Mouse (Mus musculus) heart, embryonic 14.5 days (tissue): ENCODE results near the gene Fgfr2. TPM values are rescaled to one million over a fixed set of nuclear protein-coding genes. Genes with fewer than 3 reads are reported as not detected.

Experiments
- ATAC-seq: fragments of 200-750 bp; cut with Nextera tagmentation; 2 replicates; pipeline ENCODE4 v1.8.0; 2017; ENCODE audit warnings: low read depth, moderate TSS enrichment; ENCODE audit not compliant: insufficient number of reproducible peaks, insufficient read depth, low FRiP score
- H3K27ac ChIP-seq, 2 experiments: fragments of 200-500 bp in 1 of 2; fragments of 300-500 bp in 1 of 2; sonication (generic) in 1 of 2; replicated peaks in 1 of 2; 2 replicates each; pipeline ENCODE4 v1.5.1; 2012 to 2014; ENCODE audit warnings: low read depth in 2 of 2, low read length in 2 of 2, control low read depth in 1 of 2, mild to moderate bottlenecking in 1 of 2, mixed read lengths in 1 of 2; ENCODE audit not compliant: control insufficient read depth in 1 of 2, insufficient read depth in 1 of 2
- H3K27me3 ChIP-seq: fragments of 300-500 bp; sonication (generic); 2 replicates; pipeline ENCODE4 v1.6.1; 2014; ENCODE audit warnings: mild to moderate bottlenecking, low read length, control low read depth; ENCODE audit not compliant: control insufficient read depth, insufficient read depth
- H3K36me3 ChIP-seq: fragments of 300-500 bp; sonication (generic); 2 replicates; pipeline ENCODE4 v1.6.1; 2014; ENCODE audit warnings: mild to moderate bottlenecking, control low read depth, low read length, mixed read lengths; ENCODE audit not compliant: control insufficient read depth, insufficient read depth
- H3K4me1 ChIP-seq, 2 experiments: fragments of 200-500 bp in 1 of 2; fragments of 300-500 bp in 1 of 2; sonication (generic) in 1 of 2; 2 replicates each; pipeline ENCODE4 v1.6.1; 2012 to 2014; ENCODE audit warnings: low read length in 2 of 2, control low read depth in 1 of 2, mixed read lengths in 1 of 2; ENCODE audit not compliant: control insufficient read depth in 2 of 2, insufficient read depth in 2 of 2
- H3K4me2 ChIP-seq: fragments of 300-500 bp; sonication (generic); 2 replicates; pipeline ENCODE4 v1.6.1; 2014; ENCODE audit warnings: mild to moderate bottlenecking, low read length
- H3K4me3 ChIP-seq, 2 experiments: fragments of 200-500 bp in 1 of 2; fragments of 300-500 bp in 1 of 2; sonication (generic) in 1 of 2; 2 replicates each; pipeline ENCODE4 v1.5.1; 2012 to 2014; ENCODE audit warnings: low read length in 2 of 2, mild to moderate bottlenecking in 2 of 2, control low read depth in 1 of 2, low read depth in 1 of 2, moderate library complexity in 1 of 2; ENCODE audit not compliant: control insufficient read depth in 1 of 2, insufficient read depth in 1 of 2
- H3K9ac ChIP-seq: fragments of 300-500 bp; sonication (generic); 2 replicates; pipeline ENCODE4 v1.6.1; 2014; ENCODE audit warnings: mild to moderate bottlenecking, low read length
- H3K9me3 ChIP-seq: fragments of 300-500 bp; sonication (generic); 2 replicates; pipeline ENCODE4 v1.6.1; 2016; ENCODE audit warnings: low read length, control low read depth; ENCODE audit not compliant: control insufficient read depth
- WGBS: fragments of 180-500 bp; shearing (Covaris S2); extraction: QIAGEN DNeasy Blood & Tissue Kit; methylation state at CpG from one replicate; pipeline ENCODE4 v1.1.7; 2014; 5-methylcytosine and 5-hydroxymethylcytosine counted together
- polyA plus RNA-seq: library from polyadenylated mRNA; unstranded; fragments of >200 nt; fragmentation: Nextera tagmentation; extraction: Ambion mirVana; gene quantifications from 2 replicates; pipeline ENCODE4 v1.2.1, GENCODE M21; 2014

The Fgfr2 gene
- polyA plus RNA-seq, 1 experiment from 2014 or later = 22.4 TPM

DNA sequence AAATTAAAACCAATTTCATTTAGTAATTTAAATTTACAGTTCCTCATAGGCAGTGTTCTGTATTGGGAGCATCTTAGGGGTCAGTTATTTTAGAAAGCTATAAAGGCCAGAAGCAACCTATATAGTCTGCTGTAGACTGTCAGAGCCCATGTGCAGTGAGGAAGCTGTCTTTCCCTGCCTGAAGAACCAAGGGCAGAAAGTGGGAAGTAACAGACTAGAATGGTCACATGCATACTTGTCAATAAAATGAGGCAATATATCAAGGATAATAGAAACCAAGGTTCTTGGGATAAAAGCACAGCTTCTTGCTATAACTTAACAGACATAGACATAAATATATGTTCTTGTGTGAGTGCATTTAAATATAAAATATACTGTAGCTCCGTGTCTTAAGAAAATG is 2220.2 kb downstream of the Fgfr2 start:
- no peak overlapping the region for H3K4me2 ChIP-seq
- no peaks in the 10 kb centered on the region for H3K4me1 ChIP-seq
- no peak overlapping the region for H3K9ac ChIP-seq
- peaks cover 80% of the 10 kb centered on the region for H3K36me3 ChIP-seq
- no peaks in the 10 kb centered on the region for H3K27me3 ChIP-seq
- no peak overlapping the region for H3K4me3 ChIP-seq
- H3K27ac ChIP-seq = no peak overlapping the region
- 94% methylated on average over 1 of the region's 1 CpGs for WGBS
- ATAC-seq = no peak
- no peaks in the 10 kb centered on the region for H3K9me3 ChIP-seq

DNA sequence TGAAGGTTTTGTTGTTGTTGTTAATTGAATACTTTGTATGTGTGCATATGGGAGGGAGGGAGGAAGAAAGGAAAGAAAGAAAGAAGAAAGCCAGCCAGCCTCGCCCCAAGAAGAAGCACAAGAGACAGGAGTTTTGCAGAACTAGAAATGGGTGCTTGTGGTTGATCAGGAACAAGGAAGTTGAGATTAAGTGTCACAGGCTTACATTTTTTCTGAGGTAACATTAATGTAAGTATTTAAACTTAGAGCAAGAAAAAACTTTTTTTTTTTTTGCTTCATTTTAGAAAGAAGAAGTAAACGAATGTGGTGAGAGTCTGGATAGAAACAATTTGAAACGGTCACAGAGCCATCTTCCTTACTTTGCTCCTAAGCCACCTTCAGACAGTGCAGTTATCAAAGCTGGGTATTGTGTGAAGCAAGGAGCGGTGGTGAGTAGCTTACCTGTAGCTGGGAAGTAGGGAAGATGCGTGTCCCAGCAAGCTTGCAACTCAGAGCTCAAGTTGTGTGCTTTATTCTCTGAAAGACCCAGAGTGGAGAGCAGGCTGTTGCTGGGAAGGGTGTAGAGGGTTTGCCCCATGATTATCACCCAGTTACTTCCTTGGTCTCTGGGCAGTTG is 2222.8 kb downstream of the Fgfr2 start:
- Histone ChIP-seq H3K27me3 (no peaks in the 10 kb centered on the region), H3K9ac (no peak overlapping the region), H3K4me2 (no peak overlapping the region), H3K36me3 (peaks cover 87% of the 10 kb centered on the region), H3K9me3 (no peaks in the 10 kb centered on the region), H3K4me1 (no peaks in the 10 kb centered on the region), H3K27ac (no peak overlapping the region), H3K4me3 (no peak overlapping the region)
- WGBS = 87% methylated on average over 5 of the region's 5 CpGs
- ATAC-seq = no peak

DNA sequence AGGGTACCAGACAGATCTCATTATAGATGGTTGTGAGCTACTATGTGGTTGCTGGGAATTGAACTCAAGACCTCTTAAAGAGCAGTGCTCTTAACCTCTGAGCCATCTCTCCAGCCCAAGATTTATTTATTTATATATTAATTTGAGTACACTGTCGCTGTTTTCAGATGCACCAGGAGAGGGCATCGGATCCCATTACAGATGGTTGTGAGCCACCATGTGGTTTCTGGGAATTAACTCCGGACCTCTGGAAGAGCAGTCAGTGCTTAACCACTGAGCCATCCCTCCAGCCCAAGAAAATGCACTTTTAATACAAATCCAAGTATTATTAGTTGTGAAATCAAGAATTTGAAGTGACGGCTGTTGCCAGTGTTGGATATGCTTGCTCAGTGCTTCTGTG is 2224.8 kb downstream of the Fgfr2 start:
- Histone ChIP-seq H3K4me1 (no peaks in the 10 kb centered on the region), H3K27ac (no peak overlapping the region), H3K9me3 (no peaks in the 10 kb centered on the region), H3K27me3 (no peaks in the 10 kb centered on the region), H3K36me3 (peaks cover 75% of the 10 kb centered on the region), H3K9ac (no peak overlapping the region), H3K4me2 (no peak overlapping the region), H3K4me3 (no peak overlapping the region)
- WGBS = 82% methylated on average over 4 of the region's 4 CpGs
- ATAC-seq = no peak

DNA sequence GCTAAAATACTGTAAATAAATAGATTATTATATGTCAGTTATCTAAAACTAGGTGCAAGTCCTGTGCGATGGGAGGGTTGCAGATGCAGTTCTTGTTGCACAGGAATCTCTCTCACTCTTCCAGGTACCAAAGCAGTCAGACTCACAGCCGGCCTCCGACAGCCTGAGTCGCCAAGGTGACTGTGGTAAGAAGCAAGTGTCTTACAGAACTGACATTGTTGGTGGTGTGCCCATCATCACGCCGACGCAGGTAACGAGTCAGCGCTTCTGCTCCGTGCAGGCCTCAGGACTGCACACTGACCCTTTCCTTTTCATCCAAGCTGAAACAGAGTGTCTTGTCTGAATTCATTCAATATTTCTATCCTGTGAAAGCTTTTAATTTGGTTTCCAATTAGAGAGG is 2225.9 kb downstream of the Fgfr2 start:
- no peak overlapping the region for H3K4me2 ChIP-seq
- no peak overlapping the region for H3K9ac ChIP-seq
- H3K9me3 ChIP-seq = no peaks in the 10 kb centered on the region
- no peak overlapping the region for H3K27ac ChIP-seq
- H3K4me1 ChIP-seq = no peaks in the 10 kb centered on the region; a peak in 1 of 4 replicates
- no peak for ATAC-seq
- peaks cover 75% of the 10 kb centered on the region for H3K36me3 ChIP-seq
- 89% methylated on average over 10 of the region's 10 CpGs for WGBS
- no peak overlapping the region for H3K4me3 ChIP-seq
- no peaks in the 10 kb centered on the region for H3K27me3 ChIP-seq

DNA sequence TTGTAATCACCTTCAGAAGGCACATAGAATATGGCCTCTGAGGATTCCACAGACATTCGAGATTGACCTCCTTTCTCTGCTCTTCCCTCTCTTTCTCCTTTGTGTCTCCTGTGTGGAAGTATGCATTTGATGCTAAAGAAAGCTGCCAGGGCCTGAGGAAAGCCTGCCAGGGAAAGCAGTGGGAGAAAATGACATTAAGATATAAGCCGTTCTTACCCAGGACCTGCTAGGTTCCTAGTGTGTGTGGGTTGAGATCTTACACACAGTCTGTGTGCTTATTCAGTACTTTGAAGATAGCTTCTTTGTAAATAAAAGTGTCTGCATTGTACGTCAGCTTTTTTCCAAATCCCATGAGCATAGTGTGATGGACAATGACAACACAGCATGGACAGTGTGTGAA is 2227.1 kb downstream of the Fgfr2 start:
- H3K36me3 ChIP-seq = peaks cover 71% of the 10 kb centered on the region

DNA sequence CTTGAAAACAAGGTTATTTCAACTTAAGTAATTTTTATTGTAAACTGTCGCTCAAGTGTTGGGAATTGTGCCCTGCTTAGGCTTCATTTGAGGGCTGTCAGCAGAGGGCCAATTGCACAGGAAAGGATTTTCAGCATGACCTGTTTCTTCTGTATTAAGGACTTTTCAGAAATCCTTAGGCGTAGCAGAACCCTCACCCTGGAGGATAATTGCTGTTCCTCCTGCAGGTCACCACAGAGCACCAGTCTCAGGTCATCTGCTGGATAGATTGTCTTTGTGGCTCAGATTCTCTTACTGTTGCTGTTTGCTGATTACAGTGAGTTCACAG is 2227.6 kb downstream of the Fgfr2 start:
- H3K9me3 ChIP-seq = no peaks in the 10 kb centered on the region
- ATAC-seq = no peak
- H3K4me1 ChIP-seq = peaks cover 0 to 4% of the 10 kb centered on the region in 2 experiments; a peak in 3 of 4 replicates
- no peak overlapping the region for H3K9ac ChIP-seq
- H3K4me3 ChIP-seq = no peak overlapping the region
- no peaks in the 10 kb centered on the region for H3K27me3 ChIP-seq
- H3K36me3 ChIP-seq = peaks cover 67% of the 10 kb centered on the region
- H3K4me2 ChIP-seq = no peak overlapping the region
- 87% methylated on average over 2 of the region's 2 CpGs for WGBS
- no peak overlapping the region for H3K27ac ChIP-seq

More for the DNA sequence above, 2227.1 kb downstream of the Fgfr2 start:
- Histone ChIP-seq H3K9ac (no peak overlapping the region), H3K27me3 (no peaks in the 10 kb centered on the region), H3K9me3 (no peaks in the 10 kb centered on the region), H3K4me1 (peaks cover 0 to 1% of the 10 kb centered on the region in 2 experiments; a peak in 3 of 4 replicates), H3K4me2 (no peak overlapping the region), H3K4me3 (no peak overlapping the region), H3K27ac (no peak overlapping the region)
- no peak for ATAC-seq
- 71% methylated on average over 3 of the region's 3 CpGs for WGBS

DNA sequence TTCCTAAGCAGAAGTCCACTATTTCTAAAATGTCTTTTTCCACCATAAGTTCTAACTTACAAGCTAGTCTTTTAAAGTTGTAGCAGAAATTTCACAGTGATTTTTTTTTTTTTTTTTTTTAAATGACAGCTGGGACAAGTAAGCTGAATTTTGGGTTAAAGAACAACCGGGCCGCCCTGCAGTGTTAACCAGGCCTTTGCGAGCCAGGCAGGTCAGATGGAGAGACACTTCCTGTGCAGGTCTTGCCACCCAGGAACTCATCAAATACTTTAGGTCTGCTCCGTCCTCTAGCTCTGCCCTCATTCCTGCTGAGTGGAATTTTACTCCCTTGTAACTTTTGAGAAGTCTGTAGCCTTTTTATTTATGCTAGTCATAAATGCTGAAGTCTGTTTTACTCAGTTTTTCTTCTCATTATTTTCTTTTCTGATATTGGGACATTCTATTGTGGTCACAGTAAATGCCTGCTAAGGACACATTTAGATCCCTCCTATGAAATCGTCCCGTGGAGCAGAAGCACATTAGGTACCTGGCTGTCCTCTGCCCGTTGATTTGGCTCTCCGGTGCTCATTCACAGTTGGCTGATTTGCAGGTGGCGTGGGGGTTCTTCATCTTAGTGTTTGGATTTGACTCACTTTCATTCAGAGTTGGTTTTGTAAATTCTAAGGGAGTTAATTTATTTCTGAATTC is 2228.1 kb downstream of the Fgfr2 start:
- no peak overlapping the region for H3K27ac ChIP-seq
- peaks cover 0 to 9% of the 10 kb centered on the region in 2 experiments; a peak in 3 of 4 replicates for H3K4me1 ChIP-seq
- 83% methylated on average over 9 of the region's 9 CpGs for WGBS
- H3K9ac ChIP-seq = no peak overlapping the region
- H3K4me2 ChIP-seq = no peak overlapping the region
- H3K4me3 ChIP-seq = no peak overlapping the region
- H3K9me3 ChIP-seq = no peaks in the 10 kb centered on the region
- ATAC-seq = no peak
- H3K36me3 ChIP-seq = peaks cover 62% of the 10 kb centered on the region
- no peaks in the 10 kb centered on the region for H3K27me3 ChIP-seq

DNA sequence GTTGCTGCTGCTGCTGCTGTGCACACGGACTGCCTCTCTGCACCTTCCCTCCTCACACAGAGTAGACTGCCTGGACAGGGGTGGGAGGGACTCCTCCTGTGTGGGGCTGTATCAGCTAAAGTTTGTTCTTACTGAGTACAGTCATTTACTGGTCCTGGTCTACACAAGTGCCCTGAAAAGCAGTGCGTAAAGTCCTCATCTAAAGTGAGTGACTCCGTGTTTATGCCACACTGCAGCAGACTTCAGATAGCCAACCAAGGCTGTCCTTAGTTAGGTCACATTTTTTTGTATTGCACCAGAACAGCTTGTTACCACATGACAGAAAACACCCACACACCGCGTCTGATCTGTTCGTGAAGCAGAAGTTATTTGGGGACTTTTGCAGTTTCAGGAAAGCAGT is 2230.2 kb downstream of the Fgfr2 start:
- Histone ChIP-seq H3K9ac (no peak overlapping the region), H3K27ac (no peak overlapping the region), H3K4me1 (peaks cover 10 to 20% of the 10 kb centered on the region in 2 experiments), H3K9me3 (no peaks in the 10 kb centered on the region), H3K27me3 (no peaks in the 10 kb centered on the region), H3K4me3 (no peak overlapping the region), H3K36me3 (peaks cover 53% of the 10 kb centered on the region), H3K4me2 (no peak overlapping the region)
- no peak for ATAC-seq
- 75% methylated on average over 6 of the region's 6 CpGs for WGBS
